Mouse (Mus musculus): ENCODE data around the gene Thada. TPM values are rescaled to one million over a fixed set of nuclear protein-coding genes. Genes with fewer than 3 reads are reported as not detected.

The Thada gene
- polyA plus RNA-seq, 1 experiment from 2014 or later, result 15.8 TPM

DNA sequence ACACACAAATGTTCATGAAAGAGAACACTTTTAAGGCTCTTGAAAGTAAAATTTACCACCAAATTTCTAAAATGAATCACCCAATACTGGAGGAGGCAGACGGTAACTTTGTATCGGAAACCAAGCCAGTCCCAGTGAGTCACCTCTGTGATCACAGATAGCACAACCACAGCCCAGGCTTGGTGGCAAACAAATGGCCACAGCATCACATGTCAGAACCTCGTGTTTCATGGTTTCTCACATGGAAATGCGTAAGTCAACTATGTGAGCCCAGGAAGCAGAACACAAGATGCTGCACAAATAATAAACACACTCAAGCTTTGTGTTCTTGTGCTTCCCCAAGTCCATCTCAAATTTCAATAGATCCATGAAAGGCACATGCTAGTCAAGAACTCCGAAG lies 133.1 kb downstream of the Thada start:
- Histone ChIP-seq H3K4me3 (ENCODE audit: low read length) (no peak overlapping the region), H3K9ac (ENCODE audit: low read depth, low read length) (no peak overlapping the region), H3K27me3 (ENCODE audit: control insufficient read depth, insufficient read depth, low read length) (no peaks in the 10 kb centered on the region), H3K4me2 (replicated peaks; ENCODE audit: low read depth, low read length) (no peak overlapping the region), H3K27ac (ENCODE audit: low read depth, low read length) (no peak overlapping the region), H3K4me1 (ENCODE audit: control insufficient read depth, insufficient read depth, low read length) (no peaks in the 10 kb centered on the region), H3K9me3 (ENCODE audit: control insufficient read depth, low read length) (no peaks in the 10 kb centered on the region), H3K36me3 (ENCODE audit: control insufficient read depth, insufficient read depth, low read length) (peaks cover 19% of the 10 kb centered on the region)
- no peak for ATAC-seq (ENCODE audit: low FRiP score, low TSS enrichment)
- WGBS, result 85% methylated on average over 5 of the region's 5 CpGs

DNA sequence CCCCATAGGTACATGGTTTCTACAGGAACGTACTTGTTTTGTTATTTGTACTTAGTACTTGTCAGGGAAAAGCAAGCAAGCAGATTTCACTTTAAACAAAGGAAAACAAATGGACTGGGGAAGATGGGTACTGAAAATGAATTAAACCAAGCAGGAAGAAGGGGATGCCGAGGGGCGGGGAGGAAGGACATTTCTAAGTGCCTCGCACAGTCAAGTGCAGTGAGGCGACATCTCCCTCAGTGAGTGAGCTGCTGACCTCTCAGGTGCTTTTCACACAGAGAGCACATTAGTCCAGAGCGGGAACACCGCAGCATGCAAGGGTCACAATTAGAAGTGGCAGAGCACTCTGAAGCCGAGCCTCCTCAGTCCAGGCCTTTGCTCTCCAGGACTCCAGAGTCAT lies 135.0 kb downstream of the Thada start:
- ATAC-seq (ENCODE audit: low FRiP score, low TSS enrichment), result no peak
- 73% methylated on average over 8 of the region's 8 CpGs for WGBS
- Histone ChIP-seq H3K4me2 (replicated peaks; ENCODE audit: low read depth, low read length) (no peak overlapping the region), H3K9ac (ENCODE audit: low read depth, low read length) (no peak overlapping the region), H3K27me3 (ENCODE audit: control insufficient read depth, insufficient read depth, low read length) (no peaks in the 10 kb centered on the region), H3K4me1 (ENCODE audit: control insufficient read depth, insufficient read depth, low read length) (no peaks in the 10 kb centered on the region), H3K4me3 (ENCODE audit: low read length) (no peak overlapping the region), H3K9me3 (ENCODE audit: control insufficient read depth, low read length) (no peaks in the 10 kb centered on the region), H3K36me3 (ENCODE audit: control insufficient read depth, insufficient read depth, low read length) (peaks cover 13% of the 10 kb centered on the region), H3K27ac (ENCODE audit: low read depth, low read length) (no peak overlapping the region; the same call in 1 of the 2 replicates)

DNA sequence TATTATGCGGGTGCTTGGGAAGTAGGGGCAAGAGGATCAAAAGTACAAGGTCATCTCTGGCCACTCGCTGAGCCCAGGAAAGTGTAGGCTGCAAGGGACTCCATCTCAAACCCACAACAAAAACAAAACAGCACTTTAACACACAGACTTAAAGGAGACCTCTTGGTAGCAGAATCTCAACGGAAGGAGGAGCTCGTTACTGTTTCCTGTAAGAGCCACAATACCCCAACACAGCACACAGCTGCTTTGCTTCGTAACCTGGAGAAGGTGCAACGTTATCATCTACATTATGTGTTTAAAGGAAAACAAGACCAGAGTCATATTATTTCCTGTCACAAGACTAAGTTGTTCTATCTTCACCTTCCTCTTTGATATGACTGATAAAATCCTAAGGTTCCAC lies 135.5 kb downstream of the Thada start:
- peaks cover 9% of the 10 kb centered on the region; the same call in 1 of the 2 replicates for H3K36me3 ChIP-seq (ENCODE audit: control insufficient read depth, insufficient read depth, low read length)
- no peak overlapping the region for H3K9ac ChIP-seq (ENCODE audit: low read depth, low read length)
- H3K9me3 ChIP-seq (ENCODE audit: control insufficient read depth, low read length), result no peaks in the 10 kb centered on the region
- ATAC-seq (ENCODE audit: low FRiP score, low TSS enrichment), result no peak
- H3K4me1 ChIP-seq (ENCODE audit: control insufficient read depth, insufficient read depth, low read length), result no peaks in the 10 kb centered on the region
- H3K4me3 ChIP-seq (ENCODE audit: low read length), result no peak overlapping the region
- 86% methylated on average over 6 of the region's 6 CpGs for WGBS
- H3K4me2 ChIP-seq (replicated peaks; ENCODE audit: low read depth, low read length), result no peak overlapping the region
- no peaks in the 10 kb centered on the region for H3K27me3 ChIP-seq (ENCODE audit: control insufficient read depth, insufficient read depth, low read length)
- H3K27ac ChIP-seq (ENCODE audit: low read depth, low read length), result no peak overlapping the region

DNA sequence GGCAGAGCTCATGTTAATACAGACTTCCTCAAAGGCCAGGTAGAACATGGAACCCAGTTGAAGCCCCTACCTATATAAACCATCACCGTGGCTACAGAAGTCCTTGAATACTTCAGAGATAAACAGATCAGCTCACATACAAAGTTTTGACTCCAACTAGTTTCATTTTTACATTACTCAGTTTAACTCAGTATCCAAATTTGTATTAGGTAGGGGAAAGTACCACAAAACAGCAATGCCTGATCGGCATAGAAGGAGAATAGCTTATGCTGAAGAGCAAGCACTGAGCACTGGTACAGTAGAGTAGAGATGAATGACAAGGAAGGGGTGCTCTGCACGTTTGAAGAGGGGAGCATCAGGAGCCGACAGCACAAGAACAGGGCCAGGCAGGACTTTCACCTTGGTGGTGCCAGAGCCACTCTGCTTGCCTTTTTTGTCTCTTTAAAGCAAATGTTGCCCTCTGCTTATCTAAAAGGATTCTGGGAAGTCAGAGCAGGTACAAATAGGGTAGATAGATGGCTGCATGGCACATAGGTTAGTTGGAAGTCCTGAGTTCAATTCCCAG lies 136.0 kb downstream of the Thada start:
- Histone ChIP-seq H3K4me3 (ENCODE audit: low read length) (no peak overlapping the region), H3K4me2 (replicated peaks; ENCODE audit: low read depth, low read length) (no peak overlapping the region), H3K9ac (ENCODE audit: low read depth, low read length) (no peak overlapping the region), H3K4me1 (ENCODE audit: control insufficient read depth, insufficient read depth, low read length) (no peaks in the 10 kb centered on the region), H3K27ac (ENCODE audit: low read depth, low read length) (no peak overlapping the region), H3K9me3 (ENCODE audit: control insufficient read depth, low read length) (no peaks in the 10 kb centered on the region), H3K36me3 (ENCODE audit: control insufficient read depth, insufficient read depth, low read length) (peaks cover 5% of the 10 kb centered on the region; the same call in 1 of the 2 replicates), H3K27me3 (ENCODE audit: control insufficient read depth, insufficient read depth, low read length) (no peaks in the 10 kb centered on the region)
- WGBS, result 88% methylated on average over 4 of the region's 4 CpGs
- ATAC-seq (ENCODE audit: low FRiP score, low TSS enrichment), result no peak

DNA sequence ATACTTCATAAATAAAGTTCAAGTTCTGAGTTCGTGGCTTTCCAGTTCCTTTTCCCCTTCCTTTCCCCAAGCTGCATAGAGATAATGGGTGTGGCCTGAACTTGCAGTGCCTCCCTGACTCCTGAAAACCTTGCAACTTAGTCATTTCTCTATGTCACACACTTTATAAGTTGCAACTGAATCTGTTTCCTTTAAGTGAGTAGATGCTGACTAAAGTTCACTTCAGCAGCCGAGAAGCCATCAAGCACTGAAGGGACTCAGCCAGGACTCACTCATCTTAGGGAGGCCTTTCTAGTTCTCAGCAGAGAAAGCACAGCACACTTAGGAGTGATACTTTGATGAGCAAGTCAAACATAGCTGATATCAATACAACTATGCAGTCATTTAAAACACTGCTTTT lies 137.5 kb downstream of the Thada start:
- H3K9ac ChIP-seq (ENCODE audit: low read depth, low read length), result no peak overlapping the region
- H3K27me3 ChIP-seq (ENCODE audit: control insufficient read depth, insufficient read depth, low read length), result no peaks in the 10 kb centered on the region
- WGBS, result 76% methylated on average over 2 of the region's 2 CpGs
- H3K27ac ChIP-seq (ENCODE audit: low read depth, low read length), result no peak overlapping the region
- no peak for ATAC-seq (ENCODE audit: low FRiP score, low TSS enrichment)
- no peaks in the 10 kb centered on the region for H3K36me3 ChIP-seq (ENCODE audit: control insufficient read depth, insufficient read depth, low read length)
- H3K9me3 ChIP-seq (ENCODE audit: control insufficient read depth, low read length), result no peaks in the 10 kb centered on the region
- no peak overlapping the region for H3K4me2 ChIP-seq (replicated peaks; ENCODE audit: low read depth, low read length)
- H3K4me3 ChIP-seq (ENCODE audit: low read length), result no peak overlapping the region
- peaks cover 9% of the 10 kb centered on the region for H3K4me1 ChIP-seq (ENCODE audit: control insufficient read depth, insufficient read depth, low read length)

DNA sequence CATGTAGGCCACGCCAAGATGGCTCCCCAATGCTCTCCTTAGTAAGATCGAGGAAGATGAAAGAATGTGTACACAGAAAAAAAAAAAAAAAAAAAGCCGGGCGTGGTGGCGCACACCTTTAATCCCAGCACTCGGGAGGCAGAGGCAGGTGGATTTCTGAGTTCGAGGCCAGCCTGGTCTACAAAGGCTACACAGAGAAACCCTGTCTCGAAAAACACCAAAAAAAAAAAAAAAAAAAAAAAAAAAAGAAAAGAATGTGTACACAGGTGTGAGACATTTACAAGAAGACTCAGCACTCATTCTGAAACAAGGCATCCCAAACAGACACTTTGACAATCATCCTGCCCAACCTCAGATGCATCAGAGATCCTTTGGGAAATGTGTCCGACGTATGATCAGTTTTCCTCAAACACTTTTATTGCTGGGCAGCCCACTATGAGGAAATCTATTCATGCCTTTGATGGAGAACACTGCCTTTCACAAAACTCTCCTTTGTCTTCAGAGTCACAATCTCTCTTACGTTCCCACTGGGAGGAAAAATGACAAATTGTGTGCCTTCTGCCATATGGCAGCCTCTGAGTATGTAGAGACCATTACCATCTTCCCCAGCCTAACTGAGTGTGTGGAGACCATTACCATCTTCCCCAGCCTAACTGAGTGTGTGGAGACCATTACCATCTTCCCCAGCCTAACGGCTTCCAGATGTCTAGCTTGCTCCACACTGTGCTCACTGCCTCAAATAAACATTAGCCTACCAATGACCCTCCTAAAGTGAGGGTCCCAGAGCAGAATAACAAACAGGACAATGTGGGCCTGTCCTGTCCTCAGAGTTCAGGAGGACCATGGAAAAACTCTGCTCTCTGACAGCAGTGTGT lies 138.7 kb downstream of the Thada start:
- H3K4me3 ChIP-seq (ENCODE audit: low read length), result no peak overlapping the region
- ATAC-seq (ENCODE audit: low FRiP score, low TSS enrichment), result no peak
- no peak overlapping the region for H3K27ac ChIP-seq (ENCODE audit: low read depth, low read length)
- no peaks in the 10 kb centered on the region for H3K27me3 ChIP-seq (ENCODE audit: control insufficient read depth, insufficient read depth, low read length)
- no peak overlapping the region for H3K9ac ChIP-seq (ENCODE audit: low read depth, low read length)
- H3K4me2 ChIP-seq (replicated peaks; ENCODE audit: low read depth, low read length), result no peak overlapping the region
- 86% methylated on average over 11 of the region's 12 CpGs for WGBS
- H3K36me3 ChIP-seq (ENCODE audit: control insufficient read depth, insufficient read depth, low read length), result no peaks in the 10 kb centered on the region
- peaks cover 10% of the 10 kb centered on the region for H3K4me1 ChIP-seq (ENCODE audit: control insufficient read depth, insufficient read depth, low read length)
- H3K9me3 ChIP-seq (ENCODE audit: control insufficient read depth, low read length), result no peaks in the 10 kb centered on the region

DNA sequence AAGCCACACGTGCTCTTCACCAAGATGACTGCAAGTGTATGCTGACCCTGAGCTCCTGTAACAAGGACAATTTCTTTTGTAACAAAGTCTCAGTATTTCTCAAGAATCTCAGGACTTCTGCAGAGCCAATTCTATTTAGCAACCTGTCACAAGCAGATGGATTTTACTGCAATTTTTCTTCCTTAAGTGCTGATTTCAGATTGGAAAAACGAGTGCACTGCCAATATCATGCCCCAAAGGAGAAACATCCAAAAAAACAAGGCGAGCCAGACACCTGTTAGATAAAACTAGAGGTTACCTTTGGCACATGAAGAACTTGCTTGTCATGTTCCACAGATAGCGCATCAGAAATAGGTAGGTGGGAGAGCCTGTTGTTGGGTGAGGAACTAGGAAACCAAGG lies 143.8 kb downstream of the Thada start:
- Histone ChIP-seq H3K4me3 (ENCODE audit: low read length) (no peak overlapping the region), H3K27ac (ENCODE audit: low read depth, low read length) (no peak overlapping the region), H3K9ac (ENCODE audit: low read depth, low read length) (no peak overlapping the region), H3K4me2 (replicated peaks; ENCODE audit: low read depth, low read length) (no peak overlapping the region), H3K27me3 (ENCODE audit: control insufficient read depth, insufficient read depth, low read length) (no peaks in the 10 kb centered on the region), H3K9me3 (ENCODE audit: control insufficient read depth, low read length) (no peaks in the 10 kb centered on the region), H3K4me1 (ENCODE audit: control insufficient read depth, insufficient read depth, low read length) (peaks cover 15% of the 10 kb centered on the region), H3K36me3 (ENCODE audit: control insufficient read depth, insufficient read depth, low read length) (no peaks in the 10 kb centered on the region)
- WGBS, result 82% methylated on average over 4 of the region's 4 CpGs
- no peak for ATAC-seq (ENCODE audit: low FRiP score, low TSS enrichment)

DNA sequence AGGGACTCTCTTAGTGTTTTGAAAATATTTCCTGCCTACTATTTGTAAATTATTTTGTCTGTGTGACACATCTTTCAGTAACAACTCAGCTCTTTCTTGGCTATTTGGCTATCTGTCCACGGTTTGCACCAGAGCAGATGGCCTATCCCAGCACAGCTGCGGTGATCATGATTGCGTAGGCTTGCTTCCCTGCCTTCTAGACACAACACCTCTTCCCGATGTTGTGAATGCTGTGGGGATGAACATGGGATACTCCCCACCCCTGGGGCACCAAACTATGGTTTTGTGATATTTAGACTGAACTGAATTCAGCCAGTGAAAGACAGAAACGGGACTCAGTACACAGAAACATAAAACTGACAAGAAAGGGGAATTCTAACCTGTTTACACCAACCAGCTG lies 144.7 kb downstream of the Thada start:
- H3K4me2 ChIP-seq (replicated peaks; ENCODE audit: low read depth, low read length), result no peak overlapping the region
- no peaks in the 10 kb centered on the region for H3K36me3 ChIP-seq (ENCODE audit: control insufficient read depth, insufficient read depth, low read length)
- H3K4me3 ChIP-seq (ENCODE audit: low read length), result no peak overlapping the region
- H3K27ac ChIP-seq (ENCODE audit: low read depth, low read length), result no peak overlapping the region
- ATAC-seq (ENCODE audit: low FRiP score, low TSS enrichment), result no peak
- peaks cover 15% of the 10 kb centered on the region for H3K4me1 ChIP-seq (ENCODE audit: control insufficient read depth, insufficient read depth, low read length)
- H3K9ac ChIP-seq (ENCODE audit: low read depth, low read length), result no peak overlapping the region
- H3K27me3 ChIP-seq (ENCODE audit: control insufficient read depth, insufficient read depth, low read length), result no peaks in the 10 kb centered on the region
- no peaks in the 10 kb centered on the region for H3K9me3 ChIP-seq (ENCODE audit: control insufficient read depth, low read length)
- 82% methylated on average over 5 of the region's 5 CpGs for WGBS

DNA sequence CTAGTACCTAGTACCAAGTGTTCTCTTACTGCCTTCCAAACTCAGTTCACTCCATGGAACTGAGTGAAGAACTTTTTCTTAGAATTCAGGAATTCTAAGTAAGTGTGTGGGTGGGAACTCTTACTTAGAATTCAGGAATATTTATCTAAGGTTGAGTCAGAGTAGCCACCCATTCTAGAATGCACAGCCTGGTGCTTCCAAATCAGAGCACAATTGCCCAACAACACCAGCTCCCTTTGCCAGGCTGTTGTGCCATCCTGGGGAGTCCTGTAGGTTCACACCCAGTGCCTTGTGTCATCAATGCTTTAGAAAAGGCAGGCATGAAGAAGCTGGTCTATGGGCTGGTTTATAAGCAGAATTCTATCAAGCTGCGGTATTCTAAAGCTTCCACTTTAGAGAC lies 145.4 kb downstream of the Thada start:
- Histone ChIP-seq H3K4me1 (ENCODE audit: control insufficient read depth, insufficient read depth, low read length) (peaks cover 15% of the 10 kb centered on the region), H3K4me3 (ENCODE audit: low read length) (no peak overlapping the region), H3K27ac (ENCODE audit: low read depth, low read length) (no peak overlapping the region), H3K27me3 (ENCODE audit: control insufficient read depth, insufficient read depth, low read length) (no peaks in the 10 kb centered on the region), H3K36me3 (ENCODE audit: control insufficient read depth, insufficient read depth, low read length) (no peaks in the 10 kb centered on the region), H3K9me3 (ENCODE audit: control insufficient read depth, low read length) (no peaks in the 10 kb centered on the region), H3K4me2 (replicated peaks; ENCODE audit: low read depth, low read length) (no peak overlapping the region), H3K9ac (ENCODE audit: low read depth, low read length) (no peak overlapping the region)
- 96% methylated on average over 1 of the region's 1 CpGs for WGBS
- ATAC-seq (ENCODE audit: low FRiP score, low TSS enrichment), result no peak
